ENCODE assay signal across 9 mouse cellular contexts in genomic region chr4:16820371-16820770, GRCm38 (mm10).
"Had no signal": no experiment of that assay in that cellular context is flagged by ENCODE, and none has a peak within 500 bp of the region (broad histone marks: within the 10 kb centered on the region; RNA-seq: fewer than 3 reads in every experiment).

No protein-coding gene starts in this region.

- DNase-seq: liver, postnatal 0 days; lung, adult 2 months; lung, postnatal 14 days; lung, postnatal 36 days; midbrain, embryonic 14.5 days; right cerebral cortex, postnatal 14 days; thymus, adult 2 months; thymus, postnatal 25 days; thymus, postnatal 4 days had no signal
